Mouse (Mus musculus) hindbrain, embryonic 11.5 days (tissue): ENCODE measurements around the gene Lmtk3. TPM values are rescaled to one million over a fixed set of nuclear protein-coding genes. Genes with fewer than 3 reads are reported as not detected.

ENCODE experiments used
- ATAC-seq: fragments of 200-750 bp; cut with Nextera tagmentation; 2 replicates; pipeline ENCODE4 v1.8.0; 2017; ENCODE audit warnings: mild to moderate bottlenecking, moderate TSS enrichment, moderate library complexity; ENCODE audit not compliant: low FRiP score
- DNase-seq: peaks from one replicate; pipeline ENCODE4 v3.0.0-alpha.2; 2015; ENCODE audit warnings: low spot score
- H3K27ac ChIP-seq: fragments of 300-500 bp; sonication (generic); 2 replicates; pipeline ENCODE4 v1.5.1; 2014; ENCODE audit warnings: mild to moderate bottlenecking, low read depth, low read length
- H3K27me3 ChIP-seq: fragments of 300-500 bp; sonication (generic); 2 replicates; pipeline ENCODE4 v1.6.1; 2014; ENCODE audit warnings: mild to moderate bottlenecking, low read length, moderate library complexity, mixed read lengths; ENCODE audit not compliant: control insufficient read depth, insufficient read depth
- H3K36me3 ChIP-seq: fragments of 300-500 bp; sonication (generic); 2 replicates; pipeline ENCODE4 v1.6.1; 2014; ENCODE audit warnings: mild to moderate bottlenecking, low read length, moderate library complexity, mixed read lengths; ENCODE audit not compliant: control insufficient read depth, insufficient read depth
- H3K4me1 ChIP-seq: fragments of 300-500 bp; sonication (generic); replicated peaks from 2 replicates; pipeline ENCODE4 v1.6.1; 2014; ENCODE audit warnings: low read length, mixed read lengths; ENCODE audit not compliant: control insufficient read depth, insufficient read depth
- H3K4me2 ChIP-seq: fragments of 300-500 bp; sonication (generic); replicated peaks from 2 replicates; pipeline ENCODE4 v1.6.1; 2014; ENCODE audit warnings: mild to moderate bottlenecking, low read depth, low read length
- H3K4me3 ChIP-seq: fragments of 300-500 bp; sonication (generic); 2 replicates; pipeline ENCODE4 v1.5.1; 2014; ENCODE audit warnings: low read depth, low read length
- H3K9ac ChIP-seq: fragments of 300-500 bp; sonication (generic); 2 replicates; pipeline ENCODE4 v1.6.1; 2014; ENCODE audit warnings: low read depth, low read length
- H3K9me3 ChIP-seq: fragments of 300-500 bp; sonication (generic); 2 replicates; pipeline ENCODE4 v1.6.1; 2016; ENCODE audit warnings: low read length; ENCODE audit not compliant: control insufficient read depth
- WGBS: fragments of 180-500 bp; shearing (Covaris S2); extraction: QIAGEN DNeasy Blood & Tissue Kit; methylation state at CpG from one replicate; pipeline ENCODE4 v1.1.7; 2014; 5-methylcytosine and 5-hydroxymethylcytosine counted together
- polyA plus RNA-seq: library from polyadenylated mRNA; unstranded; fragments of >200 nt; fragmentation: Nextera tagmentation; extraction: Ambion mirVana; gene quantifications from 2 replicates; pipeline ENCODE4 v1.2.1, GENCODE M21; 2014

The Lmtk3 gene
- polyA plus RNA-seq, 1 experiment from 2014 or later, result 9.1 TPM

DNA sequence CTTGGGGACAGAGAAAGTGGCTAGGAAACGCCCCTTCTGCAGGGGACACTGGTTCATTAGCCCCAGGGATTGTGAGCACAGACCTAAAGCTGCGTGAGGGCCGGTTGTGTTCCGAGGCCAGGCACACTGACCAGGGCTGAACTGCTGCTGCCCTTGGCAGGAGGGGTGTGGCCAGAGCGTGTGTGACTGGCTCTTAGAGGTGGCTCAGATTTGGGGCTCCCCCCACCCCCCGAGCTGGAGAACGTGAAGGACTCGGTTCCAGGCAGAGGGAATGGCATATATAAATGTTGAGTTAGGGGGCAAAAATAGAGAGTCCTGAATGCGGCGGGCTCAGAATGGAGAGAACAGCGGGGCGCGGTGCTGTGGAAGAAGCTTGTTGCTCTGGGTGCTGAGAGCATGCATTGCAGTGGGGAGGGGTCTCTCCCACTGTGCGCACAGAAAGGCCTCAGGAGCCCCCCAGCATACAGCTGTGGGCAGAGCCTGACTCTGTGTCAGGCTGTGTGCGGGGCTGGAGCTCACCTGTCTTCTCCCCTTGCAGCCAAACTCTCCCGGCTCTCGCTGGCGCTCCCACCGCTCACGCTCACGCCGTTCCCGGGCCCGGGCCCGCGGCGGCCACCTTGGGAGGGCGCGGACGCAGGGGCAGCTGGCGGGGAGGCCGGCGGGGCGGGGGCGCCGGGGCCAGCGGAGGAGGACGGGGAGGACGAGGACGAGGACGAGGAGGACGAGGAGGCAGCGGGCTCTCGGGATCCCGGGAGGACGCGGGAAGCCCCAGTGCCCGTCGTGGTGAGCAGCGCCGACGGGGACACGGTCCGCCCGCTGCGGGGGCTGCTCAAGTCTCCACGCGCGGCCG is 14.3 kb downstream of the Lmtk3 start:
- peak overlapping the region; percentile 63 for H3K4me2 ChIP-seq
- H3K4me1 ChIP-seq, result peaks cover 9% of the 10 kb centered on the region
- no peak for DNase-seq
- no peaks in the 10 kb centered on the region for H3K9me3 ChIP-seq
- H3K27ac ChIP-seq, result no peak overlapping the region
- 0 out of 2 replicates have a peak, but pooled peaks cover 5% of the 10 kb centered on the region for H3K36me3 ChIP-seq
- WGBS, result 2% methylated on average over 46 of the region's 60 CpGs
- no peak for ATAC-seq
- H3K27me3 ChIP-seq, result peaks cover 29% of the 10 kb centered on the region
- H3K4me3 ChIP-seq, result peak overlapping the region; percentile 33
- H3K9ac ChIP-seq, result peak overlapping the region; percentile 50

DNA sequence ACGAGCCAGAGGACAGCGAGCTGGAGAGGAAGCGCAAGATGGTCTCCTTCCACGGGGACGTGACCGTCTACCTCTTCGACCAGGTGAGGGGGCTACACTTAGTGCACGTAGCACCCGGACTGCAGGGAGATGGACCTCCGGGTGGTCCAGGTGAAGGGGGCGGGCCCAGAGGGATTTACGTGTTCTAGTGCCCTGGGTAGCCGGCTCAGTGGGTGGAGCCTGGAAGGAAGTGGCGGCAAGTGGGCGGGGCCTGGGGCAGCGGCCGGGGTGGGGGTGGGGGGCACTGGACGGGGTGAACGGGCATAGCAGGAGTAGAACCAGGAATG is 14.9 kb downstream of the Lmtk3 start:
- H3K27ac ChIP-seq, result no peak overlapping the region
- ATAC-seq (no peak), DNase-seq (peak; percentile 40)
- WGBS, result 1% methylated on average over 19 of the region's 19 CpGs
- H3K9ac ChIP-seq, result peak overlapping the region; percentile 50
- H3K4me2 ChIP-seq, result peak overlapping the region; percentile 63
- H3K36me3 ChIP-seq, result 0 out of 2 replicates have a peak, but pooled peaks cover 5% of the 10 kb centered on the region
- H3K4me1 ChIP-seq, result peaks cover 9% of the 10 kb centered on the region
- H3K27me3 ChIP-seq, result peaks cover 29% of the 10 kb centered on the region
- H3K4me3 ChIP-seq, result peak overlapping the region; percentile 33
- H3K9me3 ChIP-seq, result no peaks in the 10 kb centered on the region

DNA sequence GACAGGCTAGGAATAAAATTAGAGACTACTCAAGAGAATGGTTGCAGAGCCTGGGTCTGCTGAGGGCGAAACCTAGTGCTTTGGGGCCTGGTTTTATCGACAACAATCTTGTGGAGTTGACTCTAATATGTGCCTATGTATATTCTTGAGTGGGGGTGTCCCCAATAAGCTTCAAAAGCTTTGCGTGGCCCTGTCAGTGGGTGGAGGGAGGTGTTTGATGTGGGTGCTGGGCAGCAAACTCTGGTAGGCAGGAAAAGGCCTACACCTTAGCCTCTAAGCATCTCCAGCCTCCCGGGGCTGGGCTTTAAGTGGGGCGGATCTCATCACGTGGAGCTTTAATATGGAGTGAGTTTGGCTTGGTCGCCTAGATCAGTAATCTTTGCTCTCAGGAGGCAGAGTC is 15.4 kb downstream of the Lmtk3 start:
- Histone ChIP-seq H3K9ac (no peak overlapping the region), H3K4me1 (peaks cover 9% of the 10 kb centered on the region), H3K9me3 (no peaks in the 10 kb centered on the region), H3K36me3 (0 out of 2 replicates have a peak, but pooled peaks cover 5% of the 10 kb centered on the region), H3K4me2 (no peak overlapping the region), H3K27me3 (peaks cover 29% of the 10 kb centered on the region), H3K27ac (no peak overlapping the region), H3K4me3 (no peak overlapping the region)
- ATAC-seq, result no peak
- no peak for DNase-seq
- 60% methylated on average over 7 of the region's 7 CpGs for WGBS

DNA sequence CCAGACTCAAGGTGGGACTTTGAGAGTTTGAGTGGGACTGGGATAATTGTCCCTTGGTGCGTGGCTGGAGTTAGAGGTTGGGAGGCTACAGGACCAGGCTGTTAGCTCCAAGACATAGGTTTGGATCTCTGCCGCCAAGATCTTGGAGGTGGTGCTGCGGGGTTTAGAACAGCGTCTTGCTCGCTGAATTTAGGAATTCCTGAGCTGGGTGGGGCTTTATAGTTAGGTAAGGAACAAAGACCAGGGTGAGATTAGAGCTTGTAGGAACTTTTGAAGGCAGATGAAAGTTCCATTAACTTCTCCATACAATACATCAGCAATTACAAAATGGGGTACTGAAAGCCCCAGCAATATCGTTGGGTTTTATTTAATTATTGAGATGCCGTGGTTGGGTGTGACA is 16.5 kb downstream of the Lmtk3 start:
- Histone ChIP-seq H3K4me1 (peaks cover 9% of the 10 kb centered on the region), H3K9me3 (no peaks in the 10 kb centered on the region), H3K4me2 (no peak overlapping the region), H3K9ac (no peak overlapping the region), H3K4me3 (no peak overlapping the region), H3K27me3 (peaks cover 29% of the 10 kb centered on the region), H3K27ac (no peak overlapping the region), H3K36me3 (0 out of 2 replicates have a peak, but pooled peaks cover 5% of the 10 kb centered on the region)
- 36% methylated on average over 7 of the region's 7 CpGs for WGBS
- ATAC-seq, result no peak
- no peak for DNase-seq

DNA sequence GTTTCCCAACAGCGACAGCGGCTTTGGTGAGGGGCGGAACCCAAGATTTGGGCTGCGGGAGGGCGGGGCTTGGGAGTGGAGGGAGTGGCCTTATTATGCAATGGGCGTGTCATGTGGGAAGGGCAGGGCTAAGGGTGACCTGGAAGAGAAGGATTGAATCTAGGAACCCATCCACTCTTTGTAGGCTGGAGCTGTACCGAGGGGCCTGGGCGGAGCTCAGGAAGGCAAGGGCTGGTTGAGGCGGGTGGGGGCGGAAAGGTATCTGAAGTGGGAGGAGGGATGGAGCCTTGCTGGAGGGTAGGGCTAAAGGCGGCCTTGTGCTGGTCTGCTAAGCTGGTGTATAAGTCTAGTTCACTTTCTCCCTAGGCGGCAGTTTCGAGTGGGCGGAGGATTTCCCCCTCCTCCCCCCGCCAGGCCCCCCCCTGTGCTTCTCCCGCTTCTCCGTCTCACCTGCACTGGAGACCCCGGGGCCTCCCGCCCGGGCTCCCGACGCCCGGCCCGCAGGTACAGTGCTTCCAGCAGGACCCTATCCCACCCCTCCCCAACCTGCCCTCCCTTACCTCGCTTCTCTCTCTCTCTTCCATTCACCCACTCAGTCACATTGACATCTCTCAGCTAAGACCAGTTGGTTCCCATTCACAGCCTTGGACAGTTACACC is 17.1 kb downstream of the Lmtk3 start:
- peaks cover 9% of the 10 kb centered on the region for H3K4me1 ChIP-seq
- H3K4me2 ChIP-seq, result no peak overlapping the region
- ATAC-seq, result no peak
- H3K4me3 ChIP-seq, result no peak overlapping the region
- no peak overlapping the region for H3K27ac ChIP-seq
- H3K9me3 ChIP-seq, result no peaks in the 10 kb centered on the region
- peaks cover 27% of the 10 kb centered on the region for H3K27me3 ChIP-seq
- H3K9ac ChIP-seq, result no peak overlapping the region
- 0 out of 2 replicates have a peak, but pooled peaks cover 3% of the 10 kb centered on the region for H3K36me3 ChIP-seq
- WGBS, result 17% methylated on average over 15 of the region's 25 CpGs
- peak; percentile 59 for DNase-seq

DNA sequence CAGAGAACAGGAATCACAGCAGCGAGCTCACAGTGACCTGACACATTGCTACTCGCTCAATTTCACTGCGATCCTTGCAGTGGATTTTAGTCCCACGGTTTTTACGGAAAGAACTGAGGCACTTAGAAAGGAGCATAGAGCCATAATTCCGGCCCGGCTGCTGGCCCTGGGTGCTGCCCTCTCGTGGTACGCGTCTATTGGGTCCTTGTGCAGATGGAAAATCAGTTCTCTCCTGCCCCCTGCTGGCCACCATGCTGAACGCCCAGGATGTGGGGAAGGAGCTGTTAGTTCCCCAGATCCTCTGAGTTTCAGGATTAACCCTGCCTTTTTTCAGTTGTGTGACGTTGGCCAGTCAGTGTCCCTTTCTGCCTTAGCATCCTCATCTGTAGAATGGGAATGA is 17.8 kb downstream of the Lmtk3 start:
- no peak overlapping the region for H3K4me3 ChIP-seq
- no peak overlapping the region for H3K27ac ChIP-seq
- H3K36me3 ChIP-seq, result no peaks in the 10 kb centered on the region
- H3K9me3 ChIP-seq, result no peaks in the 10 kb centered on the region
- ATAC-seq, result peak; percentile 49
- H3K4me1 ChIP-seq, result peaks cover 9% of the 10 kb centered on the region
- peak; percentile 94 for DNase-seq
- 6% methylated on average over 12 of the region's 12 CpGs for WGBS
- no peak overlapping the region for H3K4me2 ChIP-seq
- H3K9ac ChIP-seq, result no peak overlapping the region
- peaks cover 27% of the 10 kb centered on the region for H3K27me3 ChIP-seq

DNA sequence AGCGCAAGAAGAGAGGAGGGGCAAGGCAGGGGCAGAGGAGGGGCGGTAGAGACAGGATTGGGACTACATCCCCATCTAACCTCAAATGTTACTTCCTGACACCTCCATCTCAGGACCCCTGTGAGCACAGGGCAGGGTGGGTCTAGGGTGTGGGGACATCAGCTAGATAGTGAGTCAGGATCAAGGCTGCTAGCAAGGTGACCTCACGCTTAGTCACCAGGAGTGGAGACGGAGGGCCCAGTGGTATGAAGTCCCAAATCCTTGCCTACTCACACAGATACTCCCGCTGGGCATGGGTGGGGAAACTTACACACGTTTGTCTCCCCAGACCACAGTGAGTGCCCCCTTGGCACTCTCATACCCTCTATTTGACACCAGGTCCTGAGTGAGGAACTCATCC is 19.0 kb downstream of the Lmtk3 start:
- ATAC-seq (no peak), DNase-seq (no peak)
- H3K36me3 ChIP-seq, result peaks cover under 1% of the 10 kb centered on the region; the same call in 1 of the 2 replicates
- WGBS, result 89% methylated on average over 6 of the region's 6 CpGs
- no peak overlapping the region for H3K4me2 ChIP-seq
- H3K4me3 ChIP-seq, result no peak overlapping the region
- H3K27ac ChIP-seq, result no peak overlapping the region
- peaks cover 16% of the 10 kb centered on the region for H3K27me3 ChIP-seq
- peaks cover 9% of the 10 kb centered on the region for H3K4me1 ChIP-seq
- H3K9ac ChIP-seq, result no peak overlapping the region
- H3K9me3 ChIP-seq, result no peaks in the 10 kb centered on the region

DNA sequence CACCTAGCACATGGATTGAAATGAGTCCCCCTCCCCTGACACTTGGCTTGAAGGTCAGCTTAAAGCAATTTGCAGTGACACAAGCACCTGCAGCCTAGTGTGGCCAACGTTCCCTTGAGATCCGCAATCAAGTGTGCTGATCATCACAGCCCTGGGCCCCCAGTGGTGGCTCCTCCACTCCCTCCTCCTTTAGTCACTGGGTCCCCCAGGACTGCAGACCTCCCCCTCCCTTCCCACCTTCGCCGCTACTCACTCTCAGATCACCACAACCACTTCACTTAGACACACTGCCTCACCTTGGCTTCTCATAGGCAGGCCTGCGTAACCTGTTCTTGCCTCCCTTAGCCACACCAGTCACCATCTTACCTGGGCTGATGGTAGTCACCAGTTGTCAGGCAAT is 22.4 kb downstream of the Lmtk3 start:
- no peak overlapping the region for H3K4me2 ChIP-seq
- H3K36me3 ChIP-seq, result peaks cover 26% of the 10 kb centered on the region
- H3K9ac ChIP-seq, result no peak overlapping the region
- ATAC-seq (no peak), DNase-seq (no peak)
- WGBS, result 62% methylated on average over 5 of the region's 5 CpGs
- H3K9me3 ChIP-seq, result no peaks in the 10 kb centered on the region
- H3K4me1 ChIP-seq, result peaks cover 5% of the 10 kb centered on the region; the same call in 1 of the 2 replicates
- H3K4me3 ChIP-seq, result no peak overlapping the region
- no peak overlapping the region for H3K27ac ChIP-seq
- H3K27me3 ChIP-seq, result no peaks in the 10 kb centered on the region
